Comparison of ENCODE assay signal across 22 mouse cellular contexts in the genomic region with DNA sequence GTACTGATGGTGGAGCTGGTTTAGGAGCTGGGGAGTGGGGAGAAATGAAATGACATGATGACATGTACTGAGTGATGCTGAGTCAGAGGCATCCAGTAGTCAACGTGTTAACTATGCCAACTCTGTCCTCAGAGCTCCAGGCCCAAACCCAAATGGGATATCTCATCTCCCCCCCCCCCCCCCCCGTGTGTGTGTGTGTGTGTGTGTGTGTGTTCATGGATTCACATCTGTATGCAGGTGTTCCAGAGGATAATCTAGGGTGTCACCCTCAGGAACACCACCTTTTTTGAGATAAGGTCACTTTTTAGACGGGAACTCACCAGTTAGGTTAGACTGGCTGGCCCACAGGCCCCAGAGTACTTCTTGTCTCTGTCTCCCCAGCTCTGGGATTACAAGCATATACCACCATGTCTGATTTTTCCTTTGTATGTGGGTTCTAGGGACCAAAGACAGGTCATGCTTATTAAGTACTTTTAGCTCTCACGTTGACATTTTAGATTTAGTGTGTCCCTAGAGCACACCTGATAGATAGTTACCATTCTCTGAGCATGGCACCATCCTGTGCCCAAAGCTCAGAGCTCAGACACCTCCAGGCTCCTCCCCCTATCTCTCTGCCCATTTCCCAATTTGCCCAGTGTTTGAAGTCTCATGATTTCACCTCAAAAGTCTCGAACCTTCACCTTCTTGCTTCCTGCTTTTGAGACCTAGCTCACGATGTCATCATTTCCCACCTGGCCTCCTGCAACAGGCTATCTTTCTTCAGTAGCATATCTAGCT. TPM values are rescaled to one million over a fixed set of nuclear protein-coding genes. Genes with fewer than 3 reads are reported as not detected.
"Had no signal": no experiment of that assay in that cellular context is flagged by ENCODE, and none has a peak within 500 bp of the region (broad histone marks: within the 10 kb centered on the region; RNA-seq: fewer than 3 reads in every experiment).

No protein-coding gene starts in this region.

- DNase-seq: kidney, adult 8-10 months; kidney, postnatal 36 days; layer of hippocampus, adult 9-11 months; layer of hippocampus, postnatal 36 days; left cerebral cortex, postnatal 4 days; lung, adult 2 months; lung, postnatal 10 days; right cerebral cortex, postnatal 14 days; thymus, postnatal 36 days had no signal

- ATAC-seq: intestine, embryonic 16.5 days; midbrain, embryonic 16.5 days had no signal

- H3K9ac ChIP-seq: midbrain, embryonic 12.5 days; stomach, embryonic 15.5 days had no signal

- H3K9me3 ChIP-seq: midbrain, embryonic 12.5 days; stomach, embryonic 15.5 days had no signal

- H3K4me2 ChIP-seq: midbrain, embryonic 12.5 days; stomach, embryonic 15.5 days had no signal

- H3K36me3 ChIP-seq: midbrain, embryonic 12.5 days; stomach, embryonic 15.5 days had no signal

- H3K27ac ChIP-seq: macrophage; midbrain, embryonic 12.5 days had no signal

- H3K4me3 ChIP-seq: megakaryocyte, embryonic 14.5 days; midbrain, embryonic 12.5 days; stomach, embryonic 15.5 days had no signal

- H3K4me1 ChIP-seq: megakaryocyte, embryonic 14.5 days; stomach, embryonic 15.5 days had no signal

- H3K27me3 ChIP-seq: megakaryocyte, embryonic 14.5 days; midbrain, embryonic 12.5 days; stomach, embryonic 15.5 days had no signal

RNA-seq across cellular contexts. Expression of gene Tnp1, which starts 31.4 kb away (rescaled TPM):
- total RNA-seq: layer of hippocampus, adult 18-20 months; layer of hippocampus, postnatal 36 days; left cerebral cortex, adult 8-10 months; left cerebral cortex, postnatal 4 days had no signal
- polyA plus RNA-seq: intestine, embryonic 16.5 days; kidney, embryonic 16.5 days; limb, embryonic 14.5 days; lung, adult 2 months; macrophage; midbrain, embryonic 12.5 days; midbrain, embryonic 16.5 days; neural tube, embryonic 14.5 days; spleen, adult 2 months; stomach, embryonic 15.5 days; thymus, postnatal 0 days had no signal
